Mouse (Mus musculus) thymus, adult 2 months (tissue): Measurements from ENCODE around the gene Il1rapl2.

ENCODE experiments used
- CTCF ChIP-seq: fragments of 200-500 bp; IDR thresholded peaks from 2 replicates; pipeline ENCODE4 v1.5.1; 2012; ENCODE audit warnings: mild to moderate bottlenecking, control low read depth, low read length, moderate library complexity, borderline replicate concordance; ENCODE audit not compliant: control insufficient read depth, poor library complexity, insufficient read depth; ENCODE audit errors: extremely low read depth
- POLR2A ChIP-seq: fragments of 200-500 bp; IDR thresholded peaks from 2 replicates; pipeline ENCODE4 v1.6.1; 2012; ENCODE audit warnings: mild to moderate bottlenecking, low read length, control low read depth, moderate library complexity; ENCODE audit not compliant: control insufficient read depth, poor library complexity, insufficient read depth; ENCODE audit errors: extremely low read depth

DNA sequence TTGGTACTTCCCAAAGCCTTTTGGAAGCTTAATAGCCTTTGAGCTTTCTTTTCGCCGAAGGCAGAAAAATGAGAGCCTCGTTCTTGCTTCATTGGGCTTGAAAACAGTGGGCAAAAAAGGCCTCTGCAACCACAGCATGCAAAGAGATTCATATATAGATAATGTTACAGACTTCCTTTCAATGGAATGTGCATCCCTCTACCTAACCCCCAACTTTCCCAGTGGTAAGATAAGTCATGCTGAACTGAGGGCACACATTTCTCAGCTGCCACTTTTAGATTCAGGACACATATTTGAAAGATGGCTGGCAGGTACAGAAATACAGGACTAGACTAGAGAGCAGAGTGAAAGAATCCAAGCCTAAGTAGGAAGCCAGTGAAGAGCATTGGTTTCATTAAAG, 185.1 kb downstream of the Il1rapl2 start:
- TF ChIP-seq CTCF = no peak
- no peak for TF ChIP-seq POLR2A
